Mouse (Mus musculus) testis, adult 2 months (tissue): ENCODE results near the gene Atoh7.

Experiments
- CTCF ChIP-seq: fragments of 200-500 bp; IDR thresholded peaks from 2 replicates; pipeline ENCODE4 v1.5.1; 2012; ENCODE audit warnings: low read depth, mild to moderate bottlenecking, inconsistent platforms, low read length, moderate library complexity; ENCODE audit not compliant: control insufficient read depth, insufficient read depth, insufficient replicate concordance
- POLR2A ChIP-seq: fragments of 200-500 bp; IDR thresholded peaks from 2 replicates; pipeline ENCODE4 v1.6.1; 2012; ENCODE audit warnings: low read depth, mild to moderate bottlenecking, inconsistent platforms, low read length, moderate library complexity; ENCODE audit not compliant: control insufficient read depth

GRCm38 (mm10) chr10:63098191-63098590 lies 1.3 kb upstream of the Atoh7 start:
- no peak for TF ChIP-seq CTCF
- TF ChIP-seq POLR2A: no peak
